Mouse (Mus musculus) testis, adult 2 months (tissue): ENCODE measurements around the gene Plpp3. TPM values are rescaled to one million over a fixed set of nuclear protein-coding genes. Genes with fewer than 3 reads are reported as not detected.

Experiments
- H3K27ac ChIP-seq: fragments of 200-500 bp; 2 replicates; pipeline ENCODE4 v1.5.1; 2012; ENCODE audit warnings: low read depth, low read length; ENCODE audit not compliant: control insufficient read depth, insufficient read depth
- H3K27me3 ChIP-seq: fragments of 200-500 bp; 2 replicates; pipeline ENCODE4 v1.6.1; 2012; ENCODE audit warnings: mild to moderate bottlenecking, low read length, moderate library complexity; ENCODE audit not compliant: control insufficient read depth, insufficient read depth
- H3K36me3 ChIP-seq: fragments of 200-500 bp; 2 replicates; pipeline ENCODE4 v1.6.1; 2012; ENCODE audit warnings: mild to moderate bottlenecking, low read length; ENCODE audit not compliant: control insufficient read depth, insufficient read depth
- H3K4me1 ChIP-seq: fragments of 200-500 bp; 2 replicates; pipeline ENCODE4 v1.6.1; 2012; ENCODE audit warnings: low read length; ENCODE audit not compliant: control insufficient read depth, insufficient read depth
- H3K4me3 ChIP-seq: fragments of 200-500 bp; 2 replicates; pipeline ENCODE4 v1.5.1; 2012; ENCODE audit warnings: low read depth, mild to moderate bottlenecking, low read length, moderate library complexity, mixed read lengths; ENCODE audit not compliant: control insufficient read depth
- CTCF ChIP-seq: fragments of 200-500 bp; IDR thresholded peaks from 2 replicates; pipeline ENCODE4 v1.5.1; 2012; ENCODE audit warnings: low read depth, mild to moderate bottlenecking, inconsistent platforms, low read length, moderate library complexity; ENCODE audit not compliant: control insufficient read depth, insufficient read depth, insufficient replicate concordance
- POLR2A ChIP-seq: fragments of 200-500 bp; IDR thresholded peaks from 2 replicates; pipeline ENCODE4 v1.6.1; 2012; ENCODE audit warnings: low read depth, mild to moderate bottlenecking, inconsistent platforms, low read length, moderate library complexity; ENCODE audit not compliant: control insufficient read depth
- polyA plus RNA-seq: library from polyadenylated mRNA; depleted of rRNA; stranded (reverse); fragments of >200 nt; gene quantifications from 2 replicates; pipeline ENCODE4 v1.2.3, GENCODE M21; 2012; rRNA removed

Plpp3 gene
- 12.3 and 12.5 TPM in 2 replicates for polyA plus RNA-seq

DNA sequence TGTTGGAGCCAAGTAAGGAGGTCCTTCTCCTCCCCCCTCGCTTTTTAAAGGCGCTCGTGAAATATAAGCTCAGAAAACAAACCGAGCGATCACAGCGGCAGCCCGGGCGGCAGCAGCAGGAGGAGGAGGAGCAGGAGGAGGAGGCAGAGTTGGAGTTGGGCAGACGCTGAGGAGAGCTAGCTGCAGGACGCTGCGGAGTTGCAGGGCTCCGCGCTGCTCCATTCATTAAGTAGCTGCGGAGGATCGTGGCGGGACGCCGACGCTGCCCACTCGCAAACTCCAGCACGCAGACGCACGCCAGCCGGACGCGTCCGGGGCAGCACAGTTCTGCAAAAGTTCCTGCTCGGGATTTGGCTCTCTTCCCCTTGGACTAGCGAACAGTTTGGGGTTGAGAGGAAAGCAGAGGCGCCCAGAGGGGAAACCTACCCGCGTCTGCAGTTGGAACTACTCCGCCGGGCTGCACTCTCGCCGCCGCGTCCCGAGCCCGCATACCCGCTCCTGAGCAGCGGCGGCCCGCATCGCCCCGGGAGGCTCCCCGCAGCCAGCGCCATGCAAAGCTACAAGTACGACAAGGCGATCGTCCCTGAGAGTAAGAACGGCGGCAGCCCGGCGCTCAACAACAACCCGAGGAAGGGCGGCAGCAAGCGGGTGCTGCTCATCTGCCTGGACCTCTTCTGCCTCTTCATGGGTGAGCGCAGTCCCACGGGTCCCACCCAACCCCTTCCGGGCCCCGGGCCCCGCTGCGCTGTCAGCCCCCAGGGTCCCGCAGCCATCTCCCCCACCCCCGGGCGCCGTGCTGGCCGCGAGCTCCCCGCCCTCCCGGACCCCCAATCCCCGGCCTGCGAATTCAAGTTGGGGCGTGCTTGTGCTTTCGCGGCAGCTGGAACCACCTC, at the start of gene Plpp3:
Gene Plpp3 (plus strand): TSS at position 72 of the 893 bp plus-strand sequence.
- no peak for TF ChIP-seq CTCF
- TF ChIP-seq POLR2A: peak; percentile 86
- peak within 1 kb of the TSS; percentile 92 for H3K4me3 ChIP-seq

DNA sequence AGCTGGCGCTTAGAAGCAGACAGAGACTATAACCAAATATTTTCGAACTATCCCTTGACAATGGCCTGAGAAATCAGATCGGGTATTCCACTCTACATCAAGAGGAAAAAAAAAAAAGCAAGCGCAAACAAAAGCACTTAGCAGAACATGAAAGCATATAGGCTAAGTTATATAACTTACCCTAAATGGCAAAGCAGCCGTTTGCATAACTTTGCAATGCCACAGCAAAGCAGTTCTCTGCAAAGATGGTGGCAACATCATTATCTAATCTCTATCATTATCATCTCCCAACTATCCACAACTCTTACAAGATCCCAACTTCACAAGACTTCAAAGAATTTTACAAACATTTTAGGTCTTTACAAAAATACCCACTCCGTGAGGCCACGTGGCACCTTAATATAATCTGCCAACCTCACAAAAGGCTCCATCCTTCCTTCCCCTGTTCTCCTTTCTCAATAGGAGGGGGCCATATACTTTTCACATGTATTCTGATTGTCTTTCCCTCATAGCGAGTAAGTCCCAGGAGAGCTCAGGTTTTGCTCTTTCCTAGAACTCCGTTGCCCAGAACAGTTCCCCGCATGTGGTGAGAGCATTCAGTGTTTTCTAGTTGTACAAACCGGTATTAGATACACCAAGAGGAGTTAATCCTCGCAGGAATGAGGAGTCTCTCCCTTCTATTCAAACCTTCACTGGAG, 49.1 kb upstream of the Plpp3 start:
- TF ChIP-seq CTCF (no peak), POLR2A (no peak)

More for the DNA sequence above, at the start of gene Plpp3:
- H3K36me3 ChIP-seq: no peaks in the 10 kb centered on the region
- peaks cover 8% of the 10 kb centered on the region for H3K4me1 ChIP-seq
- H3K27ac ChIP-seq: peak within 1 kb of the TSS; percentile 77
- no peaks in the 10 kb centered on the region; the same call in 1 of the 2 replicates for H3K27me3 ChIP-seq

DNA sequence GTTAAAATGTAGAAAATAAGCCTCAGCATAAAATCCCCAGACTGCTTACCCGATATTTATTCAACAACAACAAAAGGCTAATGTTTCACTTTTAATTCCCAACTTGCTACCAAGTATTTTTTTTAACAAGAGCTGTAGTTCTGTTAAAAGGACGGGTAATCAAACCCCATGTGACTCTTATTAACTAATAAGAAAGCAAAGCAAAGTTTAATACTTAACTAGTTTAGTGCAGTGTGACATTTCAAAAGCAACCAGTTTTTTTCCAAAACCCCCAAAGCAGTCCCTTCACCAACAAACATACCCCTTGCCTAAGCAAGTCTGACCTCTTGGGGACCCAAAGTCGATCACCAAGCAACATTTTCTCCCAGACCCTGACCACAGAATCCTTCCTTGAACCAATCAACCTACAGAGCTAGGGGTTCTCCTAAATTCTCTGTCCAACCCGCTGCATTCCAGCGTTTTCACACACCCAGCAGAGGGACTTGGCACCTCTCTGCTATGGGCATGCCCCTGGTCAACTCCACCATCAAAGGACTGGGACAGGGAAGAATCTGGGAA, 48.4 kb upstream of the Plpp3 start:
- TF ChIP-seq POLR2A (no peak), CTCF (no peak)
- no peak overlapping the region for H3K27ac ChIP-seq
- no peaks in the 10 kb centered on the region for H3K36me3 ChIP-seq
- H3K4me1 ChIP-seq: peaks cover 12% of the 10 kb centered on the region
- no peaks in the 10 kb centered on the region for H3K27me3 ChIP-seq
- H3K4me3 ChIP-seq: peak overlapping the region; percentile 90

More for the DNA sequence above, 49.1 kb upstream of the Plpp3 start:
- Histone ChIP-seq H3K36me3 (no peaks in the 10 kb centered on the region), H3K27ac (no peak overlapping the region), H3K4me1 (peaks cover 12% of the 10 kb centered on the region), H3K27me3 (no peaks in the 10 kb centered on the region), H3K4me3 (no peak overlapping the region)

DNA sequence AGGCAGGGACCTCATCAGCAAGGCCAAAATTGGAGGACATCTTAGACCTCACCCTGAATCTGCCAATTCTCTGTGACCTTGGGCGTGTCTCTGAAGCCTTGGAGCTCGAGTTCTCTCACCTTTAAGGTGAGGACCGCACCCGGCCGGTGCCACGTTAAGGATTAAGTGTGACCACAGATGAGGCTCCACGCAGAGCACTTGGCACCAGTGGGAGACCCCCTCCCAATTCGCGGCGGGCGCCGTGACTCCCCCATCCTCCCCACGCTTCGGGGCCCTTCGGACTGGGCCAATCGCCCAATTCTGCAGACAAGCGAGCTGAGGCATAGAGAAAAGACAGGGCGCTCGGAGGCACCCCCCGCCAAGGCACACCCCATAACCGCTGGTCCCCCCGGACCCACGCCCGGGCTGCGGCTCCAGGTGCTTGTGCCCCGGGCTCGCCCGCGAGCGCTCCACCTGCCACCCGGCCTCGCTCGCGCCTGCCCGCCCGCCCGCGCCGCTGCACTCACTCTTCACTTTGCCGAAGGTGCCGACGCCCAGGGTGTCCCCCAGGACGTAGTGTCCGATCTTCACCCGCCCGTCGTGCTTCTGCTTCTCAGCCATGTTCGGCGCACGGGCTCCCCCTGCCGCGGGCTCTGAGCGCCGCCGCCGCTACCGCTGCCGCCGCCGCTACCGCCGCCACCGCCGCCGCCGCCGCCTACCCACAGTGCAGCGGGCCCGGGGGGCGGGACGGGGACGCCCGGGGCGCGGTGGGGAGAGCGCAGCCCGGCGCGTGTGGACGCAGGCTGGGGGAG, 47.8 kb upstream of the Plpp3 start, which contains the start of gene Prkaa2:
Gene Prkaa2 (minus strand): TSS at position 692 of the 791 bp plus-strand sequence.
- Histone ChIP-seq H3K27ac (no peak within 1 kb of the TSS), H3K36me3 (no peaks in the 10 kb centered on the region), H3K4me1 (peaks cover 12% of the 10 kb centered on the region), H3K4me3 (peak within 1 kb of the TSS; percentile 90), H3K27me3 (no peaks in the 10 kb centered on the region)
- TF ChIP-seq POLR2A (no peak), CTCF (no peak)

DNA sequence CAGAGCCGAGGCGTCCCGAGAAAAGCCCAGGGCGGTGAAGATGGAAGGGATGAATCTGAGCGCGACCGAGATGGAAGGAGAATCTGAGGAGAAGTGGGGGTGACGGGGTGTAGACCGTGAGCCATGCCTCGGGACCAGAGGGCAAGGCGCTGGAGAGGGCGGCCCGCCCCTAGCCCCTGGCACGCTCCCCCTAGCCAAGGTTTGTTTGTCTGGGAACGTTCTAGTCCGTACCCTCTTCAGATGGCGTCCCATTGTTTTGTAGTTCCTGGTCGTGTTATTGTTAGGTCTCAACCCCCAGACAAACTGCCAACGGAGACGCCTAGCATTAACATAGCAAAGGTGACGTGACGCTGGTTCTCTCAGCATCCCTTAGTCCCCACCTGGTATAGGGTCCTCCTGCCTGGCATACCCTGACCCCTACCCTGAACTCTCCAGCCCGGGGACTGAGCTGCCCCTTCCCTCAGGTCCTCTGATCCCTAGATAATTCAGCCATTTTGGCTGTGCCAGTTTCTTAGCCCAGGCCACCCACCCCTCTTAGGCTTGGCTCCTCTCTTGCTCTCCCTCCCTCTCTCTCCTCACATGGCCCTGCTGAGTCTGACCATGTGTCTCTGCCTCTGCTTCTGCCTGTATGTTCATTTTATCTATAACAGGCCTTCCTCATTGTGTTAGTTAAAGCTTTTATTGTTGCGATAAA, 47.0 kb upstream of the Plpp3 start:
- Histone ChIP-seq H3K27ac (no peak overlapping the region), H3K36me3 (no peaks in the 10 kb centered on the region), H3K27me3 (no peaks in the 10 kb centered on the region), H3K4me3 (peak overlapping the region; percentile 90), H3K4me1 (peaks cover 12% of the 10 kb centered on the region)
- TF ChIP-seq POLR2A (no peak), CTCF (no peak)

DNA sequence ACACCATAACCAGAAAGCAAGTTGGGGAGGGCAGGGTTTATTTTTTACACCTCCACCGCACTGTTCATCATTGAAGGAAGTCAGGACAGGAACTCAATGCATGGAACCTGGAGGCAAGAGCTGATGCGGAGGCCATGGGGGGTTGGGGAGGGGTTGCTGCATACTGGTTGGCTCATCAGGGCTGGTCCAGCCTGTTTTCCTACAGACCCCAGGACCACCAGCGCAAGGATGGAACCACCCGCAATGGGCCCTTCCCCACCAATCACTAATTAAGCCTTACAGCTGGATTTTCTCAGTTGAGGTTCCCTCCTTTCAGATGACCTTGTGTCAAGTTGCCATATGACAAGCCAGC, 46.5 kb upstream of the Plpp3 start:
- Histone ChIP-seq H3K27ac (no peak overlapping the region), H3K4me3 (no peak overlapping the region), H3K27me3 (no peaks in the 10 kb centered on the region), H3K4me1 (peaks cover 12% of the 10 kb centered on the region), H3K36me3 (no peaks in the 10 kb centered on the region)
- TF ChIP-seq POLR2A (no peak), CTCF (no peak)
